Mouse (Mus musculus): ENCODE measurements around the gene Lmf1.

- TF ChIP-seq CTCF (IDR thresholded peaks at IDR 0.05; ENCODE audit: insufficient read depth, low read length): no peak
- no peak for TF ChIP-seq POLR2A (IDR thresholded peaks at IDR 0.05; ENCODE audit: borderline replicate concordance, extremely low read depth, low read depth, low read length)
Measured at GRCm38 (mm10) chr17:25555666-25556629, 22.9 kb upstream of the Lmf1 start.

Measured in lung, adult 2 months (tissue).